Mouse (Mus musculus): ENCODE measurements around the gene Peli2. TPM values are rescaled to one million over a fixed set of nuclear protein-coding genes. Genes with fewer than 3 reads are reported as not detected.

The Peli2 gene
- polyA plus RNA-seq, 1 experiment from 2014 or later: 3.1 TPM

- no peak overlapping the region for H3K9ac ChIP-seq (ENCODE audit: low read depth, low read length)
- no peaks in the 10 kb centered on the region for H3K9me3 ChIP-seq (ENCODE audit: control insufficient read depth, low read length)
- H3K4me1 ChIP-seq (replicated peaks; ENCODE audit: control insufficient read depth, insufficient read depth, low read length): no peaks in the 10 kb centered on the region
- H3K27me3 ChIP-seq (replicated peaks; ENCODE audit: control insufficient read depth, insufficient read depth, low read length): no peaks in the 10 kb centered on the region
- 91% methylated on average over 11 of the region's 11 CpGs for WGBS
- ATAC-seq (replicated peaks; ENCODE audit: low FRiP score) (no peak), DNase-seq (ENCODE audit: low spot score) (no peak)
- H3K4me2 ChIP-seq: no peak overlapping the region
- no peaks in the 10 kb centered on the region for H3K36me3 ChIP-seq (ENCODE audit: control insufficient read depth, insufficient read depth, low read length)
- no peak overlapping the region for H3K27ac ChIP-seq (ENCODE audit: low read depth, low read length)
- no peak overlapping the region for H3K4me3 ChIP-seq (ENCODE audit: low read depth, low read length)
Measured at GRCm38 (mm10) chr14:48212839-48213238, 92.2 kb downstream of the Peli2 start.

- WGBS: 88% methylated on average over 15 of the region's 15 CpGs
Measured at GRCm38 (mm10) chr14:48213593-48213992, 93.0 kb downstream of the Peli2 start.

GRCm38 (mm10) chr14:48222051-48222450 is 101.4 kb downstream of the Peli2 start:
- Histone ChIP-seq H3K4me3 (ENCODE audit: low read depth, low read length) (no peak overlapping the region), H3K4me2 (no peak overlapping the region), H3K4me1 (replicated peaks; ENCODE audit: control insufficient read depth, insufficient read depth, low read length) (no peaks in the 10 kb centered on the region; the same call in 1 of the 2 replicates), H3K27ac (ENCODE audit: low read depth, low read length) (no peak overlapping the region), H3K27me3 (replicated peaks; ENCODE audit: control insufficient read depth, insufficient read depth, low read length) (no peaks in the 10 kb centered on the region), H3K9me3 (ENCODE audit: control insufficient read depth, low read length) (no peaks in the 10 kb centered on the region), H3K9ac (ENCODE audit: low read depth, low read length) (no peak overlapping the region), H3K36me3 (ENCODE audit: control insufficient read depth, insufficient read depth, low read length) (no peaks in the 10 kb centered on the region)
- ATAC-seq (replicated peaks; ENCODE audit: low FRiP score) (no peak), DNase-seq (ENCODE audit: low spot score) (no peak)
- WGBS: 85% methylated on average over 9 of the region's 9 CpGs

More at GRCm38 (mm10) chr14:48213593-48213992, 93.0 kb downstream of the Peli2 start:
- ATAC-seq (replicated peaks; ENCODE audit: low FRiP score) (no peak), DNase-seq (ENCODE audit: low spot score) (no peak)
- Histone ChIP-seq H3K4me2 (no peak overlapping the region), H3K9ac (ENCODE audit: low read depth, low read length) (no peak overlapping the region), H3K4me3 (ENCODE audit: low read depth, low read length) (no peak overlapping the region), H3K27ac (ENCODE audit: low read depth, low read length) (no peak overlapping the region), H3K36me3 (ENCODE audit: control insufficient read depth, insufficient read depth, low read length) (no peaks in the 10 kb centered on the region), H3K27me3 (replicated peaks; ENCODE audit: control insufficient read depth, insufficient read depth, low read length) (no peaks in the 10 kb centered on the region), H3K4me1 (replicated peaks; ENCODE audit: control insufficient read depth, insufficient read depth, low read length) (no peaks in the 10 kb centered on the region), H3K9me3 (ENCODE audit: control insufficient read depth, low read length) (no peaks in the 10 kb centered on the region)

GRCm38 (mm10) chr14:48222684-48223083 is 102.1 kb downstream of the Peli2 start:
- no peak overlapping the region for H3K4me3 ChIP-seq (ENCODE audit: low read depth, low read length)
- whole genome bisulfite sequencing: 77% methylated on average over 9 of the region's 9 CpGs
- no peak overlapping the region for H3K27ac ChIP-seq (ENCODE audit: low read depth, low read length)
- DNase-seq (ENCODE audit: low spot score) (no peak), ATAC-seq (replicated peaks; ENCODE audit: low FRiP score) (no peak)
- H3K9me3 ChIP-seq (ENCODE audit: control insufficient read depth, low read length): no peaks in the 10 kb centered on the region
- no peak overlapping the region for H3K9ac ChIP-seq (ENCODE audit: low read depth, low read length)
- H3K36me3 ChIP-seq (ENCODE audit: control insufficient read depth, insufficient read depth, low read length): no peaks in the 10 kb centered on the region
- H3K27me3 ChIP-seq (replicated peaks; ENCODE audit: control insufficient read depth, insufficient read depth, low read length): no peaks in the 10 kb centered on the region
- H3K4me2 ChIP-seq: no peak overlapping the region
- H3K4me1 ChIP-seq (replicated peaks; ENCODE audit: control insufficient read depth, insufficient read depth, low read length): no peaks in the 10 kb centered on the region; the same call in 1 of the 2 replicates

GRCm38 (mm10) chr14:48224203-48224602 is 103.6 kb downstream of the Peli2 start:
- Histone ChIP-seq H3K36me3 (ENCODE audit: control insufficient read depth, insufficient read depth, low read length) (no peaks in the 10 kb centered on the region), H3K9me3 (ENCODE audit: control insufficient read depth, low read length) (no peaks in the 10 kb centered on the region), H3K9ac (ENCODE audit: low read depth, low read length) (no peak overlapping the region), H3K4me2 (no peak overlapping the region), H3K4me3 (ENCODE audit: low read depth, low read length) (no peak overlapping the region), H3K27ac (ENCODE audit: low read depth, low read length) (no peak overlapping the region), H3K4me1 (replicated peaks; ENCODE audit: control insufficient read depth, insufficient read depth, low read length) (no peaks in the 10 kb centered on the region; the same call in 1 of the 2 replicates), H3K27me3 (replicated peaks; ENCODE audit: control insufficient read depth, insufficient read depth, low read length) (no peaks in the 10 kb centered on the region)
- no peak for ATAC-seq (replicated peaks; ENCODE audit: low FRiP score)
- DNase-seq (ENCODE audit: low spot score): no peak
- WGBS: 91% methylated on average over 1 of the region's 1 CpGs

- H3K27ac ChIP-seq (ENCODE audit: low read depth, low read length): no peak overlapping the region
- no peaks in the 10 kb centered on the region for H3K27me3 ChIP-seq (replicated peaks; ENCODE audit: control insufficient read depth, insufficient read depth, low read length)
- H3K4me2 ChIP-seq: no peak overlapping the region
- ATAC-seq (replicated peaks; ENCODE audit: low FRiP score): no peak
- no peak overlapping the region for H3K9ac ChIP-seq (ENCODE audit: low read depth, low read length)
- no peaks in the 10 kb centered on the region for H3K9me3 ChIP-seq (ENCODE audit: control insufficient read depth, low read length)
- no peak for DNase-seq (ENCODE audit: low spot score)
- no peaks in the 10 kb centered on the region for H3K36me3 ChIP-seq (ENCODE audit: control insufficient read depth, insufficient read depth, low read length)
- WGBS: 43% methylated on average over 5 of the region's 5 CpGs
- H3K4me1 ChIP-seq (replicated peaks; ENCODE audit: control insufficient read depth, insufficient read depth, low read length): no peaks in the 10 kb centered on the region; the same call in 1 of the 2 replicates
- no peak overlapping the region for H3K4me3 ChIP-seq (ENCODE audit: low read depth, low read length)
Measured at GRCm38 (mm10) chr14:48224861-48225300, 104.3 kb downstream of the Peli2 start.

GRCm38 (mm10) chr14:48225810-48226446 is 105.3 kb downstream of the Peli2 start:
- Histone ChIP-seq H3K27ac (ENCODE audit: low read depth, low read length) (no peak overlapping the region), H3K27me3 (replicated peaks; ENCODE audit: control insufficient read depth, insufficient read depth, low read length) (no peaks in the 10 kb centered on the region)
- WGBS: 59% methylated on average over 7 of the region's 7 CpGs

GRCm38 (mm10) chr14:48226759-48227158 is 106.1 kb downstream of the Peli2 start:
- WGBS: 83% methylated on average over 10 of the region's 10 CpGs
- Histone ChIP-seq H3K27ac (ENCODE audit: low read depth, low read length) (no peak overlapping the region), H3K27me3 (replicated peaks; ENCODE audit: control insufficient read depth, insufficient read depth, low read length) (no peaks in the 10 kb centered on the region), H3K4me1 (replicated peaks; ENCODE audit: control insufficient read depth, insufficient read depth, low read length) (no peaks in the 10 kb centered on the region; the same call in 1 of the 2 replicates), H3K9me3 (ENCODE audit: control insufficient read depth, low read length) (no peaks in the 10 kb centered on the region), H3K36me3 (ENCODE audit: control insufficient read depth, insufficient read depth, low read length) (no peaks in the 10 kb centered on the region), H3K4me2 (no peak overlapping the region), H3K4me3 (ENCODE audit: low read depth, low read length) (no peak overlapping the region), H3K9ac (ENCODE audit: low read depth, low read length) (no peak overlapping the region)
- ATAC-seq (replicated peaks; ENCODE audit: low FRiP score) (no peak), DNase-seq (ENCODE audit: low spot score) (no peak)

More at GRCm38 (mm10) chr14:48225810-48226446, 105.3 kb downstream of the Peli2 start:
- Histone ChIP-seq H3K9ac (ENCODE audit: low read depth, low read length) (no peak overlapping the region), H3K36me3 (ENCODE audit: control insufficient read depth, insufficient read depth, low read length) (no peaks in the 10 kb centered on the region), H3K4me2 (no peak overlapping the region), H3K9me3 (ENCODE audit: control insufficient read depth, low read length) (no peaks in the 10 kb centered on the region), H3K4me3 (ENCODE audit: low read depth, low read length) (no peak overlapping the region), H3K4me1 (replicated peaks; ENCODE audit: control insufficient read depth, insufficient read depth, low read length) (no peaks in the 10 kb centered on the region; the same call in 1 of the 2 replicates)
- DNase-seq (ENCODE audit: low spot score) (no peak), ATAC-seq (replicated peaks; ENCODE audit: low FRiP score) (no peak)

All from liver, embryonic 11.5 days (tissue).